Mouse (Mus musculus): Measurements from ENCODE around the gene Rhoh. TPM values are rescaled to one million over a fixed set of nuclear protein-coding genes. Genes with fewer than 3 reads are reported as not detected.

The Rhoh gene
- polyA plus RNA-seq, 1 experiment from 2014 or later, result 3.4 TPM

- Histone ChIP-seq H3K4me3 (no peak overlapping the region), H3K4me2 (no peak overlapping the region), H3K27me3 (no peaks in the 10 kb centered on the region), H3K27ac (no peak overlapping the region), H3K9me3 (no peaks in the 10 kb centered on the region), H3K36me3 (no peaks in the 10 kb centered on the region), H3K4me1 (0 out of 2 replicates have a peak, but pooled peaks cover 4% of the 10 kb centered on the region), H3K9ac (no peak overlapping the region)
- no peak for ATAC-seq (ENCODE audit: borderline replicate concordance, extremely low read depth, low FRiP score, low TSS enrichment)
- 86% methylated on average over 8 of the region's 8 CpGs for WGBS
Observed at GRCm38 (mm10) chr5:65846534-65846933, 14.5 kb upstream of the Rhoh start.

GRCm38 (mm10) chr5:65846958-65847357 is 14.1 kb upstream of the Rhoh start:
- no peaks in the 10 kb centered on the region for H3K27me3 ChIP-seq
- no peaks in the 10 kb centered on the region for H3K36me3 ChIP-seq
- no peak overlapping the region for H3K27ac ChIP-seq
- no peaks in the 10 kb centered on the region for H3K9me3 ChIP-seq
- no peak for ATAC-seq (ENCODE audit: borderline replicate concordance, extremely low read depth, low FRiP score, low TSS enrichment)
- no peak overlapping the region for H3K4me2 ChIP-seq
- H3K4me1 ChIP-seq, result 0 out of 2 replicates have a peak, but pooled peaks cover 4% of the 10 kb centered on the region
- WGBS, result 69% methylated on average over 3 of the region's 3 CpGs
- no peak overlapping the region for H3K4me3 ChIP-seq
- no peak overlapping the region for H3K9ac ChIP-seq

GRCm38 (mm10) chr5:65847656-65848055 is 13.4 kb upstream of the Rhoh start:
- no peaks in the 10 kb centered on the region for H3K9me3 ChIP-seq
- 0 out of 2 replicates have a peak, but pooled peaks cover 4% of the 10 kb centered on the region for H3K4me1 ChIP-seq
- no peak for ATAC-seq (ENCODE audit: borderline replicate concordance, extremely low read depth, low FRiP score, low TSS enrichment)
- no peak overlapping the region for H3K4me3 ChIP-seq
- H3K4me2 ChIP-seq, result no peak overlapping the region
- no peaks in the 10 kb centered on the region for H3K36me3 ChIP-seq
- H3K9ac ChIP-seq, result no peak overlapping the region
- no peaks in the 10 kb centered on the region for H3K27me3 ChIP-seq
- WGBS, result 81% methylated on average over 7 of the region's 7 CpGs
- H3K27ac ChIP-seq, result no peak overlapping the region

- no peaks in the 10 kb centered on the region for H3K36me3 ChIP-seq
Observed at GRCm38 (mm10) chr5:65850765-65851164, 10.2 kb upstream of the Rhoh start.

DNA sequence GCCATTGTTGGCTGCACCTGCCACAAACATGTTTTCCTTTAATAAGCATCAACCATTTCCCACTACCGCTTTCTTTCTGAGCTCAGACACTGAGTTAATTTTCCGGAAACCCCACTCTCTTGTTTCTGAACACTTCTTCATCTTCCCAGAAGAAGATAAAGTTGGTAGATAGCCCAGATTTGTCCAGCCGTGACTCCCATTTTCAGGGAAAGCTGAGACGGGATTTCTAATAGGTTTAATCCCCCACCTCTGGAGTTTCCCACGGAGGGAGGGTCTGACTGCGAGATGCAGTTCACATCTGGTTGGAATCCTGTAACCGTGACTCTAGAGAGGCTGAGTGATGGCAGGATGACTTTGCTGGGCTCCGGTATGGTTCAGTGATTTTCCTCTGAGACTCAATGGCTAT is 6.2 kb upstream of the Rhoh start:
- Histone ChIP-seq H3K27ac (no peak overlapping the region), H3K9me3 (no peaks in the 10 kb centered on the region), H3K4me1 (peaks cover 12% of the 10 kb centered on the region; the same call in 1 of the 2 replicates), H3K36me3 (no peaks in the 10 kb centered on the region), H3K4me3 (no peak overlapping the region), H3K9ac (no peak overlapping the region), H3K4me2 (no peak overlapping the region), H3K27me3 (no peaks in the 10 kb centered on the region)
- WGBS, result 62% methylated on average over 8 of the region's 8 CpGs
- ATAC-seq (ENCODE audit: borderline replicate concordance, extremely low read depth, low FRiP score, low TSS enrichment), result no peak

More at GRCm38 (mm10) chr5:65850765-65851164, 10.2 kb upstream of the Rhoh start:
- H3K27ac ChIP-seq, result no peak overlapping the region
- no peak overlapping the region for H3K4me3 ChIP-seq
- no peak overlapping the region for H3K9ac ChIP-seq
- no peaks in the 10 kb centered on the region for H3K27me3 ChIP-seq
- 37% methylated on average over 11 of the region's 11 CpGs for WGBS
- H3K9me3 ChIP-seq, result no peaks in the 10 kb centered on the region
- H3K4me1 ChIP-seq, result 0 out of 2 replicates have a peak, but pooled peaks cover 4% of the 10 kb centered on the region
- no peak overlapping the region for H3K4me2 ChIP-seq
- no peak for ATAC-seq (ENCODE audit: borderline replicate concordance, extremely low read depth, low FRiP score, low TSS enrichment)

DNA sequence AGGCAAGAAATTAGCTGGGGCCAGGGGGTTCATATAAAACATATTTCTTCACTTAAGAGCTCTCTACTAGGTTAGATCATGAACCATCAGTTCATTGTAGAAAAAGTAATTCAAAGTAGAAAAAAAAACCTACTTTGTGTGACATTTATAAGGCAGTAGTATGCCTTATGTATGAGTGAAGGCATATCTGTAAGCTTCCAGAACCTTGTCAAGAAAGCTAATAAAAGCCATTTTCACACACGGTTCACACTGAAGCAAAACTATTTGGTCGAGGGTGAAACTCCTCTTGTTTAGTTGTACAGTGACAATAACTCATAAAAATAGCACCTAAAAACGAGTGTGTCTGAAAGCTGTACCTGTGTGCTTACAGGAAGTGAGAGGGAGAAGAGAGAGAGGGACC is 5.4 kb upstream of the Rhoh start:
- ATAC-seq (ENCODE audit: borderline replicate concordance, extremely low read depth, low FRiP score, low TSS enrichment), result no peak
- no peaks in the 10 kb centered on the region for H3K9me3 ChIP-seq
- no peak overlapping the region for H3K27ac ChIP-seq
- no peaks in the 10 kb centered on the region for H3K36me3 ChIP-seq
- H3K27me3 ChIP-seq, result no peaks in the 10 kb centered on the region
- H3K4me2 ChIP-seq, result no peak overlapping the region
- no peak overlapping the region for H3K4me3 ChIP-seq
- H3K4me1 ChIP-seq, result peaks cover 12% of the 10 kb centered on the region; the same call in 1 of the 2 replicates
- WGBS, result 49% methylated on average over 3 of the region's 3 CpGs
- no peak overlapping the region for H3K9ac ChIP-seq

DNA sequence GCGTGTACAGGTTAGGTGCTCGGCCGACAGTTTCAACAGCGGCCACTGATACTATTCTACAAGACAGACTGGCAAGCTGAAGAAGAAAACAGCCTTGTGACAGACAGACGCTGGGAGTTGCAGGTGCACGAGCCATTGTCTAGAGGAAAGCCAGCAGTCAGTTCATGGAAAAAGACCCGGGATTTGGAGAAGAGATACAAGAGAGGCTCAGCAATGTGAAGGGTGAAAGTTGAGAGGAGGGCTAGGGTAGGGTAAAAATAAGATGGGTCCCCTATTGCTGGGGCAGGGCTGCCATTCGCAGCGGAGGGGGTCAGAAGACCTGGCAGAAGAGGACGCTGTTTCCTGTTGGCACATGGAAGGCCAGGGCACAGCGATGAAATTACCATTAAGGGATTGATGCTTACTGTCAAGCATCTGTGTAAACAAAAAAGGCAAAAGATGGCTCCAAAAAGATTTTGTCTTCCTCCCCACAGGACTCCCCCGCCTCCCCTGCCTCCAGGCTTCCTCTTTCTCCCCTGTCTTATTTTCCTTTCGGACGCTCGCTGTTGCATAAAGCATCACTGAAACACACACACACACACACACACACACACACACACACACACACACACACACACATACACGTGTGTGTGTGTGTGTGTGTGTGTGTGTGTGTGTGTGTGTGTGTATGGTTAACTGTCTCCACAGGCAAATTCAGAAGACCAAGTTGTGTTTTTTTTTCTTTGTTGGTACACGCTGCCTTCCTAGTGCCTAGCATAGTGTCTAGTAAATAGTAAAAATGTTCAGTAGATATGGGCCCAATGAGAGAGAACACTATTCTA is 4.2 kb upstream of the Rhoh start:
- H3K27me3 ChIP-seq, result no peaks in the 10 kb centered on the region
- H3K9ac ChIP-seq, result no peak overlapping the region
- H3K9me3 ChIP-seq, result no peaks in the 10 kb centered on the region
- no peak overlapping the region for H3K4me2 ChIP-seq
- H3K4me1 ChIP-seq, result peaks cover 8% of the 10 kb centered on the region; the same call in 1 of the 2 replicates
- no peak overlapping the region for H3K4me3 ChIP-seq
- 66% methylated on average over 17 of the region's 17 CpGs for WGBS
- H3K27ac ChIP-seq, result no peak overlapping the region
- H3K36me3 ChIP-seq, result no peaks in the 10 kb centered on the region
- no peak for ATAC-seq (ENCODE audit: borderline replicate concordance, extremely low read depth, low FRiP score, low TSS enrichment)

DNA sequence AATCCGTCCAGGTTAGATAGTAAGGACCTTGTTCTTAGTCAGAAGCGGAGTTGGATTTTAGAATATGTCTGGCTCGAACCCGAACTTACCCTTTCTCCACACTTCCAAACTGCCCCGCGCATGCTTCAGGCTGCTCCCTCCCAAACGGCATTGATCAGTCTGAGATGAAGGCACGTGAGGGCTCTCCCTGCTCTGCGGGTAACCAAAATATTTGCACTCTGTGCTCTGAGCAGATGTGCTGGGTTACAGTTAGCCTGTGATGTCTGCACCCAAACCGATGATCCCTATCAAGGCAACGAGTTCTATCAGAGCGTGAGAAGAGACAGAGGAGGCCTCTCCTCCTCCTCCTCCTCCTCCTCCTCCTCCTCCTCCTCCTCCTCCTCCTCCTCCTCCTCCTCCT is 3.1 kb upstream of the Rhoh start:
- Histone ChIP-seq H3K27ac (no peak overlapping the region), H3K27me3 (no peaks in the 10 kb centered on the region), H3K9ac (no peak overlapping the region), H3K4me2 (no peak overlapping the region), H3K4me1 (peaks cover 8% of the 10 kb centered on the region; the same call in 1 of the 2 replicates), H3K36me3 (no peaks in the 10 kb centered on the region), H3K4me3 (no peak overlapping the region), H3K9me3 (no peaks in the 10 kb centered on the region)
- no peak for ATAC-seq (ENCODE audit: borderline replicate concordance, extremely low read depth, low FRiP score, low TSS enrichment)
- 64% methylated on average over 12 of the region's 12 CpGs for WGBS

DNA sequence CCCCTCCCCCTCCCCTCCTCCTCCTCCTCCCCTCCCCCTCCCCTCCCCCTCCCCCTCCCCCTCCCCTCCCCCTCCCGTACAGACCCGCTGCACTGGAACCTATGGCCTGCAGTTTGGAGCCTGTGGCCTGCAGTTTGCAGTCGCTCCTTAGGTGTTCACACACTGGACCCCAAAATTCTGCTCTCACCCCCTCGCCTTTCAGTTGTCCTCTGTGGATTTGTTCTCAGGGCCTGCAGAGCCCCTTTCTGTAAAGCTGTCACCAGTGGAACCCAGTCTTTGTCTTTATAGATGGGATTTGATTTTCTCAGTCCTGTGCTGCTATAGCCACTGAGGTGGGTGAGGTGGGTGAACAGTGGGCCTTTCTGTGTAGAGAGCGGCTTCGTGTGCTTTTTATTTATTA is 2.7 kb upstream of the Rhoh start:
- H3K9me3 ChIP-seq, result no peaks in the 10 kb centered on the region
- peaks cover 8% of the 10 kb centered on the region; the same call in 1 of the 2 replicates for H3K4me1 ChIP-seq
- 79% methylated on average over 4 of the region's 6 CpGs for WGBS
- H3K27me3 ChIP-seq, result no peaks in the 10 kb centered on the region
- no peaks in the 10 kb centered on the region for H3K36me3 ChIP-seq
- no peak overlapping the region for H3K9ac ChIP-seq
- no peak overlapping the region for H3K4me3 ChIP-seq
- no peak for ATAC-seq (ENCODE audit: borderline replicate concordance, extremely low read depth, low FRiP score, low TSS enrichment)
- H3K4me2 ChIP-seq, result no peak overlapping the region
- no peak overlapping the region for H3K27ac ChIP-seq

GRCm38 (mm10) chr5:65858898-65859297 is 2.1 kb upstream of the Rhoh start:
- no peaks in the 10 kb centered on the region for H3K36me3 ChIP-seq
- no peak overlapping the region for H3K4me2 ChIP-seq
- WGBS, result 23% methylated on average over 12 of the region's 12 CpGs
- peaks cover 8% of the 10 kb centered on the region; the same call in 1 of the 2 replicates for H3K4me1 ChIP-seq
- H3K9ac ChIP-seq, result no peak overlapping the region
- no peaks in the 10 kb centered on the region for H3K9me3 ChIP-seq
- ATAC-seq (ENCODE audit: borderline replicate concordance, extremely low read depth, low FRiP score, low TSS enrichment), result peak; percentile 31; the same call in 1 of the 2 replicates
- no peak overlapping the region for H3K4me3 ChIP-seq
- H3K27ac ChIP-seq, result no peak overlapping the region
- no peaks in the 10 kb centered on the region for H3K27me3 ChIP-seq

DNA sequence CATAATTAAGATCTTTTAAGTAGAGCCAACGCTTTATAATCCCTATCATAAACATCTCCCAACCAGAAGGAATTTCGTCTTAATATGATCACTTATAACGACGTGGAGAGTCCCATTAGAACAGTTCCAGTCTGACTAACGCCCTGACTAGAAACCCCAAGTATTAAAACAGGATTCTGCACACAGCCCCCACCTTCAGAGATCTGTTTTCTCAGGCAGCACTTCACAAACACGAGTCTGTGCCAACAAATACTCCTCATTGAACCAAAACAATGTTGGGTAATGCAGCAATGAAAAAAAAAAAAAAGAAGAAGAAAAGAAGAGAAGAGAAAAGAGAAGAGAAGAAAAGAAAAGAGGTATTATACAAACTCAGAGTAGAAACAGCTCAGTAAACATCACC is 1.6 kb upstream of the Rhoh start:
- 39% methylated on average over 6 of the region's 6 CpGs for WGBS
- no peaks in the 10 kb centered on the region for H3K27me3 ChIP-seq
- no peak for ATAC-seq (ENCODE audit: borderline replicate concordance, extremely low read depth, low FRiP score, low TSS enrichment)
- H3K36me3 ChIP-seq, result no peaks in the 10 kb centered on the region
- no peak overlapping the region for H3K27ac ChIP-seq
- no peak overlapping the region for H3K9ac ChIP-seq
- no peaks in the 10 kb centered on the region for H3K9me3 ChIP-seq
- H3K4me2 ChIP-seq, result no peak overlapping the region
- peaks cover 8% of the 10 kb centered on the region; the same call in 1 of the 2 replicates for H3K4me1 ChIP-seq
- no peak overlapping the region for H3K4me3 ChIP-seq

- Histone ChIP-seq H3K9ac (no peak overlapping the region), H3K4me3 (no peak overlapping the region), H3K27me3 (no peaks in the 10 kb centered on the region), H3K4me2 (no peak overlapping the region), H3K4me1 (peaks cover 8% of the 10 kb centered on the region; the same call in 1 of the 2 replicates), H3K27ac (no peak overlapping the region), H3K36me3 (no peaks in the 10 kb centered on the region), H3K9me3 (no peaks in the 10 kb centered on the region)
- WGBS, result 71% methylated on average over 12 of the region's 12 CpGs
- ATAC-seq (ENCODE audit: borderline replicate concordance, extremely low read depth, low FRiP score, low TSS enrichment), result no peak
Observed at GRCm38 (mm10) chr5:65860281-65861000, 572 bp upstream of the Rhoh start.
